Mouse (Mus musculus) CD4-positive, CD25-positive, alpha-beta regulatory T cell, adult 2 months (primary cell): ENCODE data around the gene Tmem150c.

Experiments
- DNase-seq: peaks from one replicate; pipeline ENCODE4 v3.0.0-alpha.2; 2012; ENCODE audit warnings: low read depth, low spot score

Gene Tmem150c

DNA sequence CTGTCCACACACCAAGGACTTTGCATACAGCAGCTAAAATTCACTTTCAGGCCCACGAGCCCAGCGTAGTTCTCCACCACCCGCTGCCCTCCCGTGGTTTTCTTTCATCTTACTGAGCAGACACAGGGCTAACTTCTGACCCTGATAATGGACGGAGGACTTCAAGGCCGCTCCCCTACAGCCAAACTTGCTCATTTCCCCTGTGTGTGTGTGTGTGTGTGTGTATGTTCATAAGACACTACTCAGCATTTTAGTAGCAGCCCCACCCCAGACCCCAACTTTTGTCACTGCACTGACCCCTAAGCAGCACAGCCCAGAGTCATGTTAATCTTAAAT is at the start of gene Tmem150c:
Gene Tmem150c (minus strand): TSS at position 171 of the 336 bp plus-strand sequence.
- no peak for DNase-seq

DNA sequence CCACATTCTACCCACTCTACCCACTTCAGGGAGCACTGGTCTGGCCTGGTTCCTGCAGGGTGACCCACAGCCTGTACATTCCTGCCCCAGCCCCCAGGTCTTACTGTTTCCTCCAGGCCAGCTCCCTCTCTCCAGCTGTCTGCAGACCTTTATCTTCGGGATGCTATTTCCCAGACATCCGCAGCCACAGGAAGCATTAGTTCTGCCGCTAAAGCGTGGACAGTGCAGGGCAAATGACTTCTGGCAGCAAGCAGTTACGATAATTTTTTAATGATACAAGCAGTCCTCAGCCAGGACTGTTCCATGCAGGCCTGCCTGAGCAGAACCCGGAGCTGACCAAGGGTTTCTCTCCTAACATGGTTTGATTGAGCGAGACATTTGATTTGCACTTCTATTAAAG is 49.5 kb upstream of the Tmem150c start:
- DNase-seq = no peak

DNA sequence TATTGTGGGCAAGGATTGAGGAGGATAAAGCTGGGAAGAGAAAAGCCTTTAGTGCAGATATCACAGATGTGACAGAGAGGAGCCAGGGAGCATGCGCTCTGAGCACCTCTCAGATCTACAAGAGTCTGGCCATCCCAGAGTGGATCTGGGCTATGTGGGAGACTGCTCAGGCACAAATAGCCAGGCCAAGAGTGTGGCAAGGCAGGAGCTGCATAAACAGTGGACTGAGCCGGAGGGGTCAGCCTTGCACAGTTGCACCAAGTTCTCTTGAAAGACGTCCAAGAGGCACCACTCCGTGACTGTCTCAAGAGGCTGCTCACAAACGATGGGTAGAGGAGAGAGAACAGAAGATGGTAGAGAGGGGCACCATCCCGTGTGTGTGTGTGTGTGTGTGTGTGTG is 47.1 kb upstream of the Tmem150c start:
- no peak for DNase-seq

DNA sequence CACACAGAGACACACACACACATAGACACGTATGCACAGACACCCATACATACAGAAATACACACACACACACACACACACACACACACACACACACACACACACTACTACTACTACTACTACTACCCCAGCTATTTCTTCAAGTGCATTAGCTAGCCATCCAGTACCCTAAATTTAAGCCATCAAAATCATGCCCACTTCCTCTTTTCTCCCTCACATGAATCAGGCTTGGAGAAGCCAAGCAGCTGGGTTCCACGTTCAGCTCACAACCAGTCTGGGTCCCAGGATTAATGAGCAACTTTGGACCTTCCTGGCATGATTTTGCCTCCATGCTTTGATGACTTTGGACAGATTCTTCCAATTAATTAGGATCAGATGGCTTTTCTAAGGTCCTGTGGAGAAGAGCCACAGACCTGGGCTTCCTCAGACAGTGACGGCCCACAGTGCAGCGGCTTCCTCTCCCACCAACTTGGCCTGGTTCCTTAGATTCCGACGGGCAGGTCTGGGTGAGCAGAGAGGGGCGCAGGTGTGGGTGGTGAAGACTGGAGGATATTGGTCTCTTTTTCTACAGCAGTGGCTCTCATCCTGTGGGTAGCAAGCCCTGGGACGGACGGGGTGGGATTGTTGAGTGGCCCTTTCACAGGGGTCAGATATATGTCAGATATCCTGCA is 46.0 kb upstream of the Tmem150c start:
- DNase-seq = no peak

DNA sequence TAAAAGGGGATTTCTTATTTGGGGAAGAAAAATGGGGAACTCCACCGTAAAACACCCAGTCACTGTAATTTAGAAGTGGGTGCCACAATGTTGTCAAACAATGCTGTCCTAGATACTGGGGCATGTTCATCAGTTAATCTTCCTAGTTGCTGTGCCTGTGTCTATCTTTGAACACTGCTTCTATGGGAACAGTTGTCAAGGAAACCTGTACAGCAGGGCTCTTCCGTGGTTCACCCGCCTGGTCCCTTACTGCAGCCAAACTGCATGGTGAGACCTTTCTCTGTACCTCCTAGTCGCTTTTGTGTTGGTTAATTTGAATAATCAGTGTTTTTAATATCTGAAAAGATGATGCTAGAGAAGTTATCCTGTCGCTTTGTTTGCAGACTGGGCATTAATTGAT is 41.2 kb upstream of the Tmem150c start:
- peak; percentile 3 for DNase-seq

DNA sequence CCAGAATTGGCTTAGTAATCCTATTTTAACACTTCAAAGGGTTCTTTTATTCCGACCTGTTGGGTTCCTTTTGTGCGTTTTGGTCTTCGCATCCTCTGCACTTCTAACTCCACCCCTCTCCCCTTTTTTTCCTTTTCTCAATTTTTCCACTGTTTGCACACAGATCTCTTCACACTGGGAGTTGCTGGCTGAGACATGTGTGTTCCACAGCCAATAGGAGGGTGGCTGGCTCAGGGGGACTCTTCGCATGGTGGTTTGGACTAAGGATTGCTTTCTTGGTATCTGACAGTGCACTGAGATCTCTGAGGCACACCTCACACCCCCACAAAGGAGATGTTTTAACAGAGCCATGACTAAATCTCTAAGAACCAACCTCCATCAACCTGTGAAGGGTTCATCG is 40.7 kb upstream of the Tmem150c start:
- DNase-seq = no peak

DNA sequence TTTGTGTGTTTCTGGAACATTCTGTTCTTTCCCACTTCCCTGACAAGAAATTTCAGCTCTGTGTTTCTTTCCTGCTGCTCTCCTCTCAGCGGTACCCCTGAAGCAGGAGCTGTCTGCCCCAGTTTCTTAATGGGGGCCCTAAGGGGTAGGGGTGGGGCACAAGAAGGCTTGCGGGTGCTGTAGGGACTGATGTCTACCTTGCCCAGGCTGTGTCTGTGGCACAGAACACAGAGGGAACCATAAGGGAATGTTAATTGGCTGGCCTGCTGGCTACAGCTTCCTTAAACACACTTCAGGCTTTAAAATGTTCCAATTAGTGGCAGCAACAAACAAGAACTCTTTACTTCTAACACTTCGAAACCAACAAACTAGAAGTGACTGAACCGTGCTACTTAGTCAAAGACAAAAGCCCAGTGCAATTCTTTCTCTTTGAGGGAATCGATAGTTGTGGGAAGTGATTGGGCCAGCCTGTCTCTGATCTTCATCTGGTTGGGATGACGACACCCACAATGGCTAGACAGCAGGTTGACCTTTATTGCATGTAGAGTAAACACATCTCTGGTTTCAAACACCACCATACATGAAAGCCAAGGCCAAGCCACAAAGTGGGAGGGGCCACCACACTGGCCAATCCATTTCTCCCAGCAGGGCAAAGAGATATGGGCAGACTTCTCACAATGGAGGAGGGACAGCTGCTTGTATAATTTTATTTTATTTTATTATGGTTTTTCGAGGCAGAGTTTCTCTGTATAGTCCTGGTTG is 39.7 kb upstream of the Tmem150c start:
- DNase-seq = no peak

DNA sequence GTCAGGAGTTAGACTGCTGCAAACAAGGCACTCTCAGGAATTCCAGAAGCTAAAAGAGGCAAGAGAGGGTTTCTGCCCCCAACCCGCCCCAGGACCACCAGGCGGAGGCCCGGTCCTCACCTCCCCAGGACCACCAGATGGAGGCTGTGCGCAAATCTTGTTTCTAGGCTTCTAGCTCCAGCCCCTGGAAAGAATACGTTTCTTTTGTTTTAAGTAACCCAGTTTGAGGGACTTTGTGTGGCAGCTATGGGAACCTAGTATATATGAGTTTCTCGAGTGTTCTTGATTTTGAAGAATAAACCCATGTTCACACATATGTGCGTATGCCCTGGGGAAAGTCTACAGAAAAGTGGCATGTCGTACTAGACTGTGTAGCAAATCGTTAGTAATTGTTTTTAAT is 37.9 kb upstream of the Tmem150c start:
- DNase-seq = no peak

DNA sequence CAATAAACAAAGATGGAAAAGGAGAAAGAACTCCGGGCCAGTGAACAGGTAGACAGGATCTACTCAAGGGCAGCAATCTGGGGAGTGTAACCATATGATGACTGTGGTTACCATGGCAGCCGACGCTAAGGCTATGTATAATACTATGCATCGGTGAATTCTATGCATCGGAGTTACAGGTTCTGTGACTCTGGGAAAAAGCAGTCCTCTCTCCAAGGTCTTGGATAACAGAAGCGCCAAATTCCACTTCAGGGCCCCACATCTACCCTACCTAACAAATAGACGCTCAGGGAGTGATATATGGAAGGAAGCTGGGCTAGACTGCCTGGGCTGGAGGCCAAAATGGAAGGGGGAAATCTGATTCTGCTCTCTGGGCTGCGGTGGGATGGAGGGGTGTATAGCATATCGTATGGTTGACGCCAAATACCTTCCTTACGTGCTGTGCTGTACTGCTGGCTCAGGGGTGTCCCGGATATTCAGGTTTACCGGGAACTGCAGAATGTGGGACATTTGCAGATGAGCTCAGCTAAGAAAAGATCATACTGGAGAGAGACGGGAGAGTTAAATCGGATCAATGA is 37.3 kb upstream of the Tmem150c start:
- DNase-seq = no peak

DNA sequence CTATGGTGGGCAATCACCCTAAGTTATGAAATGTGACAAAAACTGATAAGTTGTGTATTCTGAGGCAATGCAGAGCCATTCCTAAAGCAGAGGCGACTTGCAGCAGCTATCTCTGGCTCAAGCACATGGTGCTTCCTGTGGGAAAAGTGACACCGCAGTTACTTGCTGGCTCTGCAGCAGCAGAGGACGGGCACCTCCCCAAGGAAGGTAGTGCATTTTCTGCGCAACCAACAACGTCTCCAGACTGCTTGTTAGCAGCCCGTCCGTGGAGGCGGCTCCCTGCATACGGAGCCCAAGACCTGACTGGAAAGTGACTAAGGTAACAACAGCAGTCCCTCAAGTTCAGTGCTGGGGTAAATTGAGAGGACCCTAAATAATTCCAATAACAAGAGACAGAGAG is 36.8 kb upstream of the Tmem150c start:
- no peak for DNase-seq

DNA sequence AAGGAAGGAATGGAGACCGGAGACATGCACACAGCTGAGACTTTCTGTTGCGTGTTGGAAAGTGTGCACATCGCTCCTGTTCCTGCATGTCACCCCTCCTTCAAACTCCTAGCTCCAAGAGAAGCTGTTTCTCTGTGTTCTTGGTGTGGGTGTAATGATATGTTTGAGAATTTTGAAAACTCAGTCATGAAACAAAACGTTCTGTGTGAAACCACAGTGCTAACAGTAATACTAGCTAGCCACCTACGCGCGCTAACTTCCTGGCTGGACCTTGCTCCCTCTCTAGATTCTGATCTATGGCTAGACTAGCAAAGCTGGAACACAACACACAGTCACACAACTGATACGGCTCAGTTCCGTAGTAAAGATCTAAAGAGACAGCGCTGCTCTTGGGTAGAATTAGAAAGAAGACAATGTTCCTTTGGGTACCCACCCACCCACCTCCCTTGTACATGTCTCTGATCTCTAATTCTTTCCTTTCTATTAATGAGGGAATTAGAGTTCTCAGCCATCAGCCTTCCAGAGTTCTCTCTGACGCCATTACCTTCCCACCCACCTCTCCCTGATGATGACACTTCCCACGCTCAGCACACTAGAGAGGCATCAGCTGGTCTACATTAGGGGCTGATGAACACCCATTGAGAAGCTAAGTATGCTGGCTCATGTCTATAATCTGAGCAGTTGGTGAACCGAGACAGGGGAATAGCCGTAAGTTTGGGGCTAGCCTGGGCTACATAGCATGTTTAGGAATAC is 32.0 kb upstream of the Tmem150c start:
- DNase-seq = no peak

DNA sequence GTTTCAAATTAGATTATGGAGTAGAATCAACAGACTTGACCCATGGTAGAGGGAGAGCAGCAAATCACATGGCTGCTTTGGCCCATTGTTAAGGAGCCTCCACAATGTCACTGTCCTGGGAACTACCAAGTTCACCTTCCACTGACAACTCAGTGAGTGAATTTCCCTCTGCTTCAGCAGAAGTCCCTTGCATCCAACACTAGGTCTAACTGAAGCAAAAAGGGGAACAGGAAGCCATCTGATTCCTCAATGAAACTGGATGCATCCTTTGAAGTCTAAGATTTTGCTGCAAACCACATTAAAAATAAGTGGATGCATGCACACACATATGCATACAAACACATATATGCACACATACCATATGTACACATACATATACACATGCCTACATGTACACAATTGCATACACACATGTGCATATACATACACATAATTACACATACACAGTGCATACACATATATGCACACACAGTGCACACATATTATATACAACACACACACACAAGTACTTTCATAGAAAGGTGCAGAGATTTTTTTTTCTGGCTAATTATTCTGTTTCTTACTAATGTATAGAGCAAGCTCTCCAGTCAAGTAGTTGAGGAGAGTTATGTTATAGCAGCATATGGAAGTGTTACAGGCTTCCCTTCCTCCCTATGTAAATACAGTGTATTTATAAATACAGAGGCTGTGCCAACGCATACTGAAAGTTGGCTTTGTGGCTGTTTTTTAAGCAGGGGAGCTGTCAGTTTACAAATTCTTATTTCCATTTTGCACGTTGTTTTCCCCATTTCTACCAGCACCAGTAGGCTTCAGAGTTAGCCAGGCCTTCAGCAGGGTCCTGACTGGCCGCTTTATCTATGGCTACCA is 27.7 kb upstream of the Tmem150c start:
- no peak for DNase-seq

DNA sequence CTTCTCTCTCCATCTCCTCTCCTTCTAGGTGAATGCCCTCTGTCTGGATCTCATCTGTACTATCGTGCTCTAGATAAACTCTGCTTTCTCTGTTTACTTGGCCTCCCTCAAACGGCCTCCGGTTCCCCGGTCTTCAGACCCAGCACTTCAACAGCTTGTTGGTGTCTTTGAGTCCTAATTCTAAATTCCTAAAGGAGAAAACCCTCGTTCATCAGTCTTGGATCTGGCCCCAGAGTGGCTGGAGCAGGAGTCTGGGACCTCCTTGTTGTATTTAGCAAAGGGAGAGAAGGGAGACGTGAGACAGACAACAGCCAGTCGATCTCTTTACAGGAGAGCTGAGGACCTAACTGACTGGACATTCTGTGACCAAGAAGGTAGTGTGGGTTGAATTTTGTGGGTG is 27.0 kb upstream of the Tmem150c start:
- no peak for DNase-seq

DNA sequence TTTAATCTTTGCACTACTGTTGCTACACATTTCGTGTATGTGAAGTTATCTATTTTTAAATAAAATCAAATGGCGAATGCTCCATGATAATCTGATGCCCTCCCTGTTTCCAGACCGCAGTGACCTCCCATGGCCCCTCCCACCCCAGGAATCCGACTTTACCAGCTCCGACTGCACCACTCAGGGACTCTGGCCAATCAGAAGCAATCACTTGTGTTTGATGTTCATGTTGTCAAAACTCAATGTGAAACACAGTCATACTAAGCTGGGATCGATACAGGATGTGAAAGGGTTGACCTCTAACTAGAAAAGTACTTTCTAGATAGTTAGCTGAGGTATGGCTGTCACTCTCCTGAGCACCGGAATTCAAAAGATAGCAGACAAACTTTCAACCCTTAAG is 26.3 kb upstream of the Tmem150c start:
- DNase-seq = no peak

DNA sequence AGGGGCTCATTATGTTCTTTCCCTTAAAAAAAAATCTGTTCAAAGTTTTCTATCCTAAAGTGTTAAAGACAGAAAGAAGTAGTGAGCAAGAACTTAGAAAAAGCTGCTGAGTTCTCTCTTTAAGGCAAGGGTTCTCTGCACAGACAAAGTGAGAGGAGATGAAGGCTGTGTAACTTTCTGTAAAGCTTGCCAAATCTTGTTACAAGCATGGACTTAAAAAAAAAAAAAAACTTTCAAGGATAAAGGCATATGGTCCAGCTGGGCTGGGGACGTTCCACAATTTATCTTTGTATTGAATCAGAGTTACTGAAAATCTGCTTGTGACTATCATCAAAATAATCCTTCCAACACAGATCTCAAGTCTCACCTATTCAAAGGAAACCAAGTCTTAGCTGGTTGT is 21.4 kb upstream of the Tmem150c start:
- DNase-seq = no peak

DNA sequence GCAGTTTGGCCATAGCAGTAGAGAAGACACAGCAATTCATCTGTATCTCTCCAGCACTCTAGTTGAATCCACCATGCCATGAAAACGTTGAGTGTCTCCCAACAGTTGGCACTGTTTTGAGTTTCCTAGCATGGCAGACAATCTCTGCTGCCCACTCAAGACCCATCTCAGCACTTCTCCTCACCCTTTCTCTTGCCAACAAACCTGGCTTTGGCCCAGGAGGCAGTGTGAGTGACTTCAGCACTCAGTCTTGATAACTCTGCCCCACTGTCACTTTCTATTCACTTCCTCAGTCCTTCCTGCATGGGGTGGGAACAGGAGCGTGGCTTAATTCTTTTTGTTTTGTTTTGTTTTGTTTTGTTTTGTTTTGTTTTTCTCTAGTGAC is 19.2 kb upstream of the Tmem150c start:
- DNase-seq = no peak

DNA sequence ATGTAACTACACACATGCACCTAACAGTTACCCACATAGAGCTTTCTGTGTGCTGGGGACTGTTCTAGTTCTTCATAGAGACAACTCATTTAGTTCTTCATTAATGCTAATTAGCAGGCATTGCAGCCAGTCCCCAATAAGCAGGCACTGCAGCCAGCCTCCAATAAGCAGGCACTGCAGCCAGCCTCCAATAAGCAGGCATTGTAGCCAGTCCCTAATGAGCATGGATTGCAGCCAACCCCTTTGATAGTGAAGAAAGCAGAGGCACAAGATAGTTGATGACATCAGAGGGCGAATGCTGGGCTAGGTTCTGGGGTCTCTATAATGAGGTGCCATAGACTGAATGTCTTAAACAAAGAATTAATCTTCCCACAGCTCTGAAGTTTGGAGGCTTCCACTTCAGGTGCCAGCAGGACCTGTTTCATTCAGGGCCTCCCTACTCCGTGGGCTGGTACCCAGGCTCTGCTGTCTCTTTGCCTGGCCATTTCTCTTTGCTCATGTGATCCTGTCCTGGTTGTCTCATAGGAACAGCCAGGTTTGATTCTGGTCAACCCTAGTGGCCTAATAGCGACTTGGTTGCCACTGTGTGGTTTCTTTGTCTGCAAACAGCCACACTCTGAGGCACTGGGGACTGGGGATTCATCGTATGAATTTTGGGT is 18.6 kb upstream of the Tmem150c start:
- no peak for DNase-seq

DNA sequence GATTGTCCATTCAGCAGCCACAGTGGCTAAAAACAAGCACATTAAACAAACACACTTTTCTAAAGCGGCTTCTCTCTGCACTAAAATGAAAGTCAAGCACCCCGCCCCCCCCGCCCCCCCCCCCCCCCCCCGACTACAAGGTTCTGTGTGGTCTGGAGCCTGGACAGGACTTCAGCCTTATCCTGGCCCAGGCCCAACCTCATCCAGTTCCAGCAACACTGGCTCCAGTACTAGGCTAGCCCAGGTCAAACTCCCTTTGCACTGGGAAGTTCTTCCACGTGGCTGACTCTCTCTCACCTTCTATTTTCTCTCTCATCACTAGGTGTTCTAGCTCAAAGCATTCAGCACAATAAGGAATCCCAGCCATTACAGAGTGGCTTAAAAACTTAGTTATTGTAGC is 17.9 kb upstream of the Tmem150c start:
- no peak for DNase-seq

DNA sequence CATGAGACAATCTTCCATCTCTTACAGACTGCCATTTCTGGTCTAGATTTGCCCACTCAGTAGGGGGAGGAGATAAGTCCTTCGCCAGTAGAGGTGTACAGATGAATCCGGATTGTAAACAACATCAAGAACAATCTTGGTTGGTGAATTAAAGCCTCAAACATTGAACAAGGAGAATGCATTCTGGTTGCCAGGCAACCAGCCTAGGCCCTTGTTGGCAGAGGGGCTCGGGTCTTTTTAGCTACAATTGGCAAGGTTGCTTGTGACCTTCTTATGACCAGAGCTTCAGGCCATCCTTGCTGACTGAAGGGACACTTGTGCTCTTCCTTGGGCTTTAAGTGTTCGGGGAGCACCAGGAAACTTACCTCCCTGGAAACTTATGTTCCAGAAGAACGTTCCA is 16.5 kb upstream of the Tmem150c start:
- no peak for DNase-seq

DNA sequence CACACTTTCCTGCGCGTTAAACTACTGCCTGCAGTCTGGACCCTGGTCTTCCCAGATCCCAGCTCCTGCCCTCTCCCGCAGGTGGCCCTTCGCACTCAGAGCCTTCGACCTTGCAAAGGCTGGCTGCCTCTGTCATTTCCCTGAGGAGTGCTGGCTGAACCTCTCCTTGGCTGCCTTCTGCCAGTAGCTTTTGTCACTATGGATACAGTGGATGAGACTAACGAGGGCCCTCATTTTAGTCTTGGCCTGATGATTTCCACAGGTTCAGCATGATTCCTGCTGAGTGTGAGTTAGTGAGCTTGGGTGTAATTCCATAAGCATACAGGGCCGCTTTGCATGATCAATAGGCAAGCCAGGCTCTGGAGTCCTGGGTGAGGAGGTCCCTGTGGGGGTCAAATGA is 16.0 kb upstream of the Tmem150c start:
- DNase-seq = no peak

DNA sequence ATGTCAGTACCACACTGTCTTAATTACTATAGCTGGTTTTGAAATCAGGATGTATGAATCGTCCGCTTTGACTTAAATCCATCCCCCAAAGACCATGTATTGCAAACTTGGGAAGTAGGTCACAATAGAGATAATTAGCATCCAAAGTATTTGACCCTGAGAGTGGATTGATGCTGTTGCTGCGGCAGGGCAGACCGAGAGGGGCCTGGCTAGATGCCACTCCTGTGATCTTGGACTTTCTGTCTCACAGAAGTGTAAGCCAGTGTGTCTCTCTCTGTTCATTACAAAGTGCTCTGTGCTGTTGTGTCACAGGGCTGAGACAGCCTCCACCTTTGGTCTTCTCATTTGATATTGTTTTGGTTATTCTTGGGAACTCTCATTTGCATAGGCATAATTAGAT is 12.5 kb upstream of the Tmem150c start:
- no peak for DNase-seq
